Mouse (Mus musculus): ENCODE data around the gene Lat2. TPM values are rescaled to one million over a fixed set of nuclear protein-coding genes. Genes with fewer than 3 reads are reported as not detected.

The Lat2 gene
- polyA plus RNA-seq, 1 experiment from 2014 or later: 0.65 TPM

DNA sequence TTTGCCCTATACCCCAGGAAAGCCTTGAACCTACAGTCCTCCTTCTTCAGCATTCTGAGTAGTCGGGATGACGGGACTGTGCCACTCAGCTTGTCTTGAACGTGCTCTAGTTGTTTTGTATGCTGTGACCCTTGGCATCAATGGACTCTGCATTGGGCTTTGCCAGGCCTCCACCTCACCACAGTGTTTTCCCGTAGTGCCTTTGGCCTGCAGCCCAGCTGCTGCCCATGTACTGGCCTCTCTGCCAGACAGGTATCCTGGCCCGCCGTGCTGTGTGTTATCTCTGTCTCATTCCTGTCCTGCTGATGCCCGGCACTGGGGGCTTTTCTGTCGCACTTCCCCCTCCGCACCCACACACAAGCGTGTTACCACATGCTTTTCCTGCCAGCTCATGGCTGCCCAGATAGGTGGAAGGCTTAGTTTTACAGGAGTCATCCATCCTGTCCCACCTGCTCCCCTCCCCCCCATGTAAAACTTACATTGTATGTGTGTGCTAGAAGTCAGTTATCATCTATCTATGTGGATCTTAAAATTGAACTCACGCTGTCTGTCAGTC is 22.7 kb downstream of the Lat2 start:
- POLR2A ChIA-PET: no interaction called here
- ATAC-seq (no peak), DNase-seq (ENCODE audit: low read depth, low spot score) (no peak)
- CTCF ChIA-PET: interaction anchor here (2.7 kb wide), 1 partner anchor 9 kb away, joined by 13 read pairs; no protein-coding TSS in a partner anchor
- no peak for TF ChIP-seq CTCF (IDR thresholded peaks at IDR 0.05)
- H3K27me3 ChIP-seq: no peaks in the 10 kb centered on the region
- in situ Hi-C loops (cut with MboI; ENCODE audit: low pct_unique_long_range_greater_than_20kb): no loop called here

DNA sequence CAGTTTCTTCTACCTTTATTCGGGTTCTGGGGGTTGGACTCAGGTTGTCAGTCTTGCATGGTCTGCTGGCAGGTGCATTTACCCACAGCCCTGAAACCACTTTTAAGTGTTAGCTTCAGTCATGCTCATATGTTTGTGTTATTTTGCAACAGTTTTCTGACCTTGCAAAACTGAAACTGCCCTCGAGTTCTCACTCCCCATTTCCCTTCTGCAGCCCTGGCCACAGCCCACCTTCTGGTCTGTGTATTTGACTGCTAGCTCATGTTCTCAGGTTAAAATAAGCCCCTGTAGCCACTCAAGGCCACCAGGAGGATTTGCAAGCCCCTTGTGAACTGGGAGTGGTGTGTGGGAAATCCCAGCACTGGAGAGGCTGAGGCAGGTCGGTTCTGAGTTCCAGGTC is 24.9 kb downstream of the Lat2 start:
- ChIA-PET POLR2A (no interaction called here), CTCF (interaction anchor here (0.6 kb wide), 1 partner anchor 96 kb away, joined by 3 read pairs; no protein-coding TSS in a partner anchor)
- in situ Hi-C loops (cut with MboI; ENCODE audit: low pct_unique_long_range_greater_than_20kb): loop anchor here (10.0 kb wide), 1 partner anchor 115 kb away; no protein-coding TSS in a partner anchor
- no peak for TF ChIP-seq CTCF (IDR thresholded peaks at IDR 0.05)
- DNase-seq (ENCODE audit: low read depth, low spot score) (no peak), ATAC-seq (no peak)
- no peaks in the 10 kb centered on the region for H3K27me3 ChIP-seq

DNA sequence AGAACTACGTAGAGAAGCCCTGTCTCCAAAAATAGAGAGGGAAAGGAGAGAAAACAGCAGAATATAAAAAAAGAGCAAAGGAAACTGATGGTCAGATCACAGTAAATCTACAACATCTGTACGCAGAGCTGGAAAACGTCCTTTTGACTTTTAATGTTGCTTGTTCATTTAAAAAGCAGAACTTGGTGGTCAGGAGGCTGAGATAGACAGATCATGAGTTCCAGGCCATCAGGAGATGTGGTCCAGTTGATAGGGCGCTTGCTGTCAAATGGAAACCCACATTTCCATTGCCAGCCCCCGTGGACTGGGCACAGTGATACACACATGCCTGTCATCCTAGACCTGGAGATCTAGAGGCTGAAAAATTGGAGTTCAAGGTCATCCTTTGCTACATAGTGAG is 30.0 kb downstream of the Lat2 start:
- no peaks in the 10 kb centered on the region for H3K27me3 ChIP-seq
- ChIA-PET POLR2A (no interaction called here), CTCF (interaction anchor here (1.0 to 6.4 kb wide), 3 partner anchors 9 to 91 kb away, joined by 3 to 63 read pairs (median 3); no protein-coding TSS in a partner anchor)
- ATAC-seq (no peak), DNase-seq (ENCODE audit: low read depth, low spot score) (no peak)
- no peak for TF ChIP-seq CTCF (IDR thresholded peaks at IDR 0.05)
- in situ Hi-C loops (cut with MboI; ENCODE audit: low pct_unique_long_range_greater_than_20kb): loop anchor here (5.0 to 10.0 kb wide), 2 partner anchors 87 to 120 kb away; no protein-coding TSS in a partner anchor

DNA sequence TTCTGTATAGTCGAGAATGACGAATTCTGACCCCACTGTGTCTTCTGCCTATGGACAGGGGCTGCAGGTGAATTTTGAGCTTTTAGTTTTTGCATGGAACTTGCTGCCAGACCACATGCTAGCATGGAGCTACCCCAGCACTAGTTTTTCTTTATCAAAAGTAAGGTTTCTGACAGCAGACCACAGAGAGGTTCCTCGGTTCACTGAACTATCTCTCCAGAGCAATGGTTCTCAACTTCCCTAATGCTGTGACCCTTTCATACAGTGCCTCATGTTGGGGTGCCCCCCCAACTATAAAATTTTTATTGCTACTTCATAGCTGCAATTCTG is 31.0 kb downstream of the Lat2 start:
- POLR2A ChIA-PET: no interaction called here
- no peak for TF ChIP-seq CTCF (IDR thresholded peaks at IDR 0.05)
- in situ Hi-C loops (cut with MboI; ENCODE audit: low pct_unique_long_range_greater_than_20kb): loop anchor here (5.0 to 10.0 kb wide), 2 partner anchors 87 to 121 kb away; no protein-coding TSS in a partner anchor
- CTCF ChIA-PET: interaction anchor here (1.2 to 6.4 kb wide), 9 partner anchors 9 to 90 kb away, joined by 3 to 63 read pairs (median 10); partner anchors contain the start of gene Clip2
- no peak for DNase-seq (ENCODE audit: low read depth, low spot score)
- no peak for ATAC-seq
- no peaks in the 10 kb centered on the region for H3K27me3 ChIP-seq

DNA sequence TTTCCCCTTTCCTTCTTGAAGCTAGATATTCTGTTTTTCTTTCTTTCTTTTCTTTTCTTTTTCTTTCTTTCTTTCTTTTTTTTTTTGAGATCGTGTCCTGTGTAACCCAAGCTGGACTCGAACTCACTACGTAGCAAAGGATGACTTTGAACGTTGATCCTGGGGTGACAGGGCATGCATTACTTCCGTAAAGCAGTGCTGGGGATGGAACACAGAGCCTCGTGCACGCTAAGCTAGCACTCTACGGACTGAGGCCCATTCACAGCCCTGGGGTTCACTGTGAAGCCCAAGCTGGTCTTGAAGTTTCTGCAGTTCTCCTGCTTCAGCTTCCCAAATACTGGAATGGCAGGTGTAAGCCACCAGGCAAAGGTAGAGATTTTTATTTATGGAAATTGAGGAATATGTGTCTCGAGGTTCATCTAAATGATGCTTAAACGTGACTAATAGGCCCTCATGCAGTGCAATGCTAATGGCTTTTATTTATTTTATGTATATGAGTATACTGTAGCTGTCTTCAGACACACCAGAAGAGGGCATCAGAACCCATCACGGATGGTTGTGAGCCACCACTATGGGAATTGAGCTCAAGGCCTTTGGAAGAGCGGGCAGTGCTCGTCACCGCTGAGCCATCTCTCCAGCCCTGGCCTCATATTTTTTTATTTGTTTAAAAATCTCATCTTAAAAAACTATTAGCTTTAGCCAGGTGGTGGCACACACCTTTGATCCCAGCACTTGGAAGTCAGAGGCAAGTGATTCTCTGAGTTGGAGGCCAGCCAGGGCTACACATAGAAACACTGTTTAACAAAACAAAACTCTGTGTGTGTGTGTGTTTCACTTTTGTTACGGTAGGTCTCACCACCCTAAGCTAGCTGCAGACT is 31.6 kb downstream of the Lat2 start:
- POLR2A ChIA-PET: interaction anchor here (0.7 to 1.1 kb wide), 3 partner anchors 73 to 91 kb away, joined by 3 to 4 read pairs (median 3); no protein-coding TSS in a partner anchor
- no peak for TF ChIP-seq CTCF (IDR thresholded peaks at IDR 0.05)
- ATAC-seq: no peak
- CTCF ChIA-PET: interaction anchor here (0.8 to 6.4 kb wide), 11 partner anchors 10 to 97 kb away, joined by 3 to 63 read pairs (median 5); partner anchors contain the start of gene Clip2
- DNase-seq (ENCODE audit: low read depth, low spot score): no peak
- H3K27me3 ChIP-seq: no peaks in the 10 kb centered on the region
- in situ Hi-C loops (cut with MboI; ENCODE audit: low pct_unique_long_range_greater_than_20kb): loop anchor here (5.0 to 10.0 kb wide), 2 partner anchors 86 to 122 kb away; no protein-coding TSS in a partner anchor

DNA sequence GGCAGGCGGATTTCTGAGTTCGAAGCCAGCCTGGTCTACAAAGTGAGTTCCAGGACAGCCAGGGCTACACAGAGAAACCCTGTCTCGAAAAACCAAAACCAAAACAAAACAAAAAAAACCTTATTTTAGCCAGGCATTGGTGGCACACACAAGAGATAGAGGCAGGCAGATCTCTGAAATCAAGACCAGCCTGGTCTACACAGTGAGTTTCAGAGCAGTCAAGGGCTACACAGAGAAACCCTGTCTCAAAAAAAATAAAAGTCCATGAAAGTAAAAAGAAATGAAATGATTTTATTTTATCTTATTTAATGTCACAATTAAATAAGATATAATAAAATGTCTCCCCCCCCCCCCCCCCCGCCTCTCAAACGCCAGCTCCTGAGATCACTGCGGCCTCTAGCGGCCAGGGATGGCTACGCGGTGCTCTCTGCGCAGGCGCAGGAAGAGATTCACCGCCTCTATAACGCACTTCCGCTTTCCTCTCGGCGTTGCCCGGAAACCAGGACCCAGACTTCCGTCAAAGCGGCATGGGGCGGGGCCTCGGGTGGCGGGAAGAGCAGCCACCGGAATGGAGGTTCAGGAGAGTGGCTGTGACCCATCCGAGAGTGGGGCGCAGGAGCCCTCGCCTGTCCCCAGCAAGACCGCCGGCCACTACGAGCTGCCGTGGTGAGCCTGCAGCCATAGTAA is 32.5 kb downstream of the Lat2 start:
- CTCF ChIA-PET: interaction anchor here (0.8 to 6.4 kb wide), 10 partner anchors 10 to 96 kb away, joined by 3 to 63 read pairs (median 8); partner anchors contain the start of gene Clip2
- POLR2A ChIA-PET: interaction anchor here (0.7 to 1.1 kb wide), 4 partner anchors 72 to 222 kb away, joined by 3 to 4 read pairs (median 4); no protein-coding TSS in a partner anchor
- in situ Hi-C loops (cut with MboI; ENCODE audit: low pct_unique_long_range_greater_than_20kb): loop anchor here (5.0 to 10.0 kb wide), 2 partner anchors 85 to 122 kb away; no protein-coding TSS in a partner anchor
- peak; percentile 76 for TF ChIP-seq CTCF (IDR thresholded peaks at IDR 0.05)
- DNase-seq (ENCODE audit: low read depth, low spot score): peak; percentile 67
- ATAC-seq: peak; percentile 82
- H3K27me3 ChIP-seq: no peaks in the 10 kb centered on the region

DNA sequence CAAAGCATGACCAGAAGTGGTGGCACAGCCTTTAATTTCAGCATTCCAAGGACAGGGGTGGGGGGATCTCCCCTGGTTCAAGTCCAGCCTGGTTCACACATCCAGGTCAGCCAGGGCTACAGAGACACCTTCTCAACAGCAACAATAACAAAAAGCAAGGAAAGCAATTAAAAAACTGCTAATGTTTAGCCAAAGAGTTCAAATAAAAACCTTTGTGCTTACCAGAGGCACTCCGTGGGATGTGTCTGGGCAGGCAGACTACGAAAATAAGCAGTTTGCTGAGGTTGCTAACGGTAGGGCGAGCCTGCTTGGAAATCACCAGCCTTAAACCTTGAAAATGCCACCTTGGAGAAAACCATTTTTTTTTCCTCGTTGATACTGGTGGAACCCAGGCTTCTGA is 33.7 kb downstream of the Lat2 start, which contains the start of gene Rfc2:
Gene Rfc2, plus strand, starts transcription at position 221 of the 400 bp plus-strand sequence.
- CTCF ChIA-PET: interaction anchor here (3.2 to 6.4 kb wide), 3 partner anchors 9 to 88 kb away, joined by 14 to 63 read pairs (median 15); partner anchors contain the start of gene Clip2
- POLR2A ChIA-PET: interaction anchor here (0.7 to 1.0 kb wide), 2 partner anchors 26 to 62 kb away, joined by 3 to 5 read pairs; no protein-coding TSS in a partner anchor
- ATAC-seq (no peak), DNase-seq (ENCODE audit: low read depth, low spot score) (no peak)
- H3K27me3 ChIP-seq: no peaks in the 10 kb centered on the region
- in situ Hi-C loops (cut with MboI; ENCODE audit: low pct_unique_long_range_greater_than_20kb): loop anchor here (5.0 to 10.0 kb wide), 2 partner anchors 84 to 124 kb away; no protein-coding TSS in a partner anchor
- no peak for TF ChIP-seq CTCF (IDR thresholded peaks at IDR 0.05)

DNA sequence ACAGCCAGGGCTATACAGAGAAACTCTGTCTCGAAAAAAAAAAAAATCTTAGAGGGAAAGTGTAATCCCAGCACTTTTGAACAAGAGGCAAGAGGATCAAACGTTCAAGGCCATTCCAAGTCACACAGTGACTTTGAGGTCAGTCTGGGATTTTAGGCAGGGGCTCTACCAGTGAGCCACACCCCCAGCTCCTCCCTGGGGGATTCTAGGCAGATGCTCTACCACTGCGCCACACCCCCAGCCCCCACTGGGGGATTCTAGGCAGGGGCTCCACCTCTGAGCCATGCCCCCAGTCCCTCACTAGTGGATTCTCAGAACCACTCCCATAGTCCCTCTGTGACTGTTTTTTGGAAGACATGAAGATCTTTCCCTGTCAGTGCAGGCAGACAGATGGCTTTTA is 35.7 kb downstream of the Lat2 start:
- in situ Hi-C loops (cut with MboI; ENCODE audit: low pct_unique_long_range_greater_than_20kb): no loop called here
- no peak for TF ChIP-seq CTCF (IDR thresholded peaks at IDR 0.05)
- POLR2A ChIA-PET: no interaction called here

DNA sequence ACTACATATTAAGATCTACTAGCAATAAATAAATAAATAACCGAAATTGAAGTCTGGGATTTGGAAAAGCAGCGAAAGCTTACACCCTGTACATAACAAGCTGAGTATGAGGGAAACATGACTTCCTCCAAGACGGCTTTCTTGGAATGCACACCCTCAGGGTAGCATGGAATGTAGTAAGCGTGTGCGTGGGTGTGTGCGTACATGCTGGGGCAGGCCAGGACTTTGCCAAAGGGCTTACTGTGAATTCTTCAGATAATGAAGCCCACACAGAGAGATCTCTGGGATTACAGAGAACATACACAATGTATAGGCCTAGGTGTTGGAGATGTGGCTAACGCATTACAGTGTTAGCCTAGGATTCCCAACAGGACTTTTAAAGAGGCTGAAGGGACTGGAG is 37.3 kb downstream of the Lat2 start:
- POLR2A ChIA-PET: no interaction called here
- CTCF ChIA-PET: interaction anchor here (0.9 to 1.7 kb wide), 4 partner anchors 15 to 86 kb away, joined by 3 to 4 read pairs (median 4); no protein-coding TSS in a partner anchor
- H3K27me3 ChIP-seq: no peaks in the 10 kb centered on the region
- in situ Hi-C loops (cut with MboI; ENCODE audit: low pct_unique_long_range_greater_than_20kb): no loop called here
- ATAC-seq (no peak), DNase-seq (ENCODE audit: low read depth, low spot score) (no peak)
- TF ChIP-seq CTCF (IDR thresholded peaks at IDR 0.05): no peak

More for the DNA sequence above, 35.7 kb downstream of the Lat2 start:
- H3K27me3 ChIP-seq: no peaks in the 10 kb centered on the region
- no peak for DNase-seq (ENCODE audit: low read depth, low spot score)
- CTCF ChIA-PET: interaction anchor here (6.4 kb wide), 1 partner anchor 86 kb away, joined by 63 read pairs; no protein-coding TSS in a partner anchor
- no peak for ATAC-seq
